Mouse (Mus musculus): Measurements from ENCODE around the gene Ankrd60. TPM values are rescaled to one million over a fixed set of nuclear protein-coding genes. Genes with fewer than 3 reads are reported as not detected.

The Ankrd60 gene
- total RNA-seq (2021), result not detected

GRCm38 (mm10) chr2:173577669-173578557 is at the start of gene Ankrd60:
Ankrd60 (minus strand) TSS chr2:173578365.
- DNase-seq (ENCODE audit: extremely low spot score in 1 of 2, low spot score in 2 of 2), result peak in 1 of 2 experiments; percentile 62

GRCm38 (mm10) chr2:173625786-173626185 is 47.6 kb upstream of the Ankrd60 start:
- DNase-seq (ENCODE audit: extremely low spot score in 1 of 2, low spot score in 2 of 2), result no peak
- intact Hi-C loops (cut with DNase I), result no loop called here

More at GRCm38 (mm10) chr2:173577669-173578557, at the start of gene Ankrd60:
- intact Hi-C loops (cut with DNase I), result no loop called here

DNA sequence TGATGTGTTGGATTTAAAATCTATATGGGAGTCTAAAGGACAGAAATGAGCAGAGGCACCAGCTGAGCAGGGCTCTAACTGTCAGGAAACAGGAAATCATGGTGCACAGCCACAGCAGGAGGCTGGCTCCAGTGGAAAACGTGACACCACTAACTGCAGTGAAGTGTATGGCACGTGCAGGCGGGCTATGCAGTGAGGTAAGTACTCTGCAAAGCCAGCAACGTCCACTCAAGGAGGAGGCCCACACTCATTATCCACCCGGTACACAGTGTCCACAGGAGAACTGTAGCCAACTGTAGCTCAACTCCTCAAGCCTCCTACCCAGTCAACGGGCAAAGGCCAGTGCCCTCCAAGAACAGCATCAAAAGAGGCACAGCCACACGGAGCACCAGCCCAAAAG is 46.5 kb upstream of the Ankrd60 start:
- intact Hi-C loops (cut with DNase I), result no loop called here
- no peak for DNase-seq (ENCODE audit: extremely low spot score in 1 of 2, low spot score in 2 of 2)

DNA sequence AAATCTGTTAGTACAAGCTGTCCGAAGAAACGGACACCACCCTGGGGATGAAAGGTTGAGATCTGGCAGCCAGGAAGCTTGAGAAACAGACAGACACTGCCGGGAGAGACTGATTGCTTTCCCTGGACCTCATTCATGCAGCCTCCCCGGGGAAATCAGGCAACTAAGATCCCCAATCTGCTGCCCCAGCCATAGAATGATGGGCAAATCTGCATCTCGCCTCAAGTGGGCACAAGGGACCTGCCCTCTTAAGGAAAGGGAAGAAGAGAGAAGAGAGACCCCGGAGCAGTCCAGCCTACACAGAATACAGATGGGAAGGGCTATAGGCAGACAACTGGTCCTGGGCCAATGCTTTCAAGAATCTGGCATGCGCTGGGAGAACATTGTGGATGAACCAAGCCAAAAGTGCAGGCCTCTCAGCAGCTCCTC is 44.0 kb upstream of the Ankrd60 start:
- intact Hi-C loops (cut with DNase I), result no loop called here
- no peak for DNase-seq (ENCODE audit: extremely low spot score in 1 of 2, low spot score in 2 of 2)

DNA sequence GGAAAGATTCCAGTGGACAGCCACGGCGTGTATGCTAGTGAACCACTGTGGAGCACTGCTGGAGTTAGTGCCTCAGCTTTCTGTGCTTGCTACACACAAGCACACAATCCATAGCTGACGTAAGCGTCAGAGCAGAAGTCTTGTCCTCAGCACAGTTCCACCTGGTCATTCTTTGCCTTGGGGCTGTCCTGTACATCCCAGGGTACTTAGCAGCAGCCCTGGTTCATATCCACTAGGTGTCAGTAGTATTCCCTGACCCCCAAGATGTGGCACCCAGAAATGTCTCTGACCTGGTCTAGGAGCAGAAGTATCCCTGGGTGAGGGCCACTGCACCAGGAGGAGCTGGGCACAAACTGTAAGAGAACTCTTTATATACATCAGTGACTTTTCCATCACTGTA is 42.5 kb upstream of the Ankrd60 start:
- intact Hi-C loops (cut with DNase I), result no loop called here
- no peak for DNase-seq (ENCODE audit: extremely low spot score in 1 of 2, low spot score in 2 of 2)

DNA sequence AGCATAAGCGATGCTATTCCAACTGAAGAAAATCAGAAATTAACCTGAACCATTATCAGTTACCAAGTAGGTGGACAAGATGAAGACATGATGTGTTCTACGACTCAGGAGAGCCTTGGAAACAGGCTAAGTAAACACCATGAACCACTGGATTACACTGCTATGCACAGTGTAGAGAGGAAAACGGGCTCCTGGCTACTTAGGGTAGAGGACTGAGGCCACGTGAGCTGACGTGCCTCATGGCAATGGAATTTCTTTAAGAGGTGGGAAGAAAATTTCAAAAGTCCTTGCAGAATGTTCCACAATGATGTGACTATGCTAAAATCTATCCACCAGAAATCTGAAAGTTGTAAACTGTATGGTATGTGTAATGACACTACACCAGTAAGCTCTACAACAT is 41.0 kb upstream of the Ankrd60 start:
- intact Hi-C loops (cut with DNase I), result no loop called here
- DNase-seq (ENCODE audit: extremely low spot score in 1 of 2, low spot score in 2 of 2), result no peak

DNA sequence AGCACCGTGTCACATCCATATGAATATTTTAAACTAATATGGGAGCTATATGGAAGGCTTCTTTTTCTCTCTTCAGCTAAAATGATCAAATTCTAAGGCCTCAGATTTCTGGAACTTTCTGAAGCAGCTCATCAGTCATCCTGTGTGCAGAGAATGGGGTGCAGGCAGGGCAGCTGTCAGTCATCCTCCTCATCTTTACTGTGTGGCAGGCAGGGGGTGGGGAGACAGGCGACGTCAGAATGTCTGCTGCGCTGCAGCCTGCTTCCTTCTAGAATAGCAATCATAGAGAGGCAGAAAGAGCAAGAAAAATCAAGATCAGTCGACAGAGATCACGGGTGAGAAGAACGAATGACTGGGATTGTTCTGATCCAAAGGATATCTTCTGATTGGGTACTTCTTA is 38.0 kb upstream of the Ankrd60 start:
- no peak for DNase-seq (ENCODE audit: extremely low spot score in 1 of 2, low spot score in 2 of 2)
- intact Hi-C loops (cut with DNase I), result no loop called here

DNA sequence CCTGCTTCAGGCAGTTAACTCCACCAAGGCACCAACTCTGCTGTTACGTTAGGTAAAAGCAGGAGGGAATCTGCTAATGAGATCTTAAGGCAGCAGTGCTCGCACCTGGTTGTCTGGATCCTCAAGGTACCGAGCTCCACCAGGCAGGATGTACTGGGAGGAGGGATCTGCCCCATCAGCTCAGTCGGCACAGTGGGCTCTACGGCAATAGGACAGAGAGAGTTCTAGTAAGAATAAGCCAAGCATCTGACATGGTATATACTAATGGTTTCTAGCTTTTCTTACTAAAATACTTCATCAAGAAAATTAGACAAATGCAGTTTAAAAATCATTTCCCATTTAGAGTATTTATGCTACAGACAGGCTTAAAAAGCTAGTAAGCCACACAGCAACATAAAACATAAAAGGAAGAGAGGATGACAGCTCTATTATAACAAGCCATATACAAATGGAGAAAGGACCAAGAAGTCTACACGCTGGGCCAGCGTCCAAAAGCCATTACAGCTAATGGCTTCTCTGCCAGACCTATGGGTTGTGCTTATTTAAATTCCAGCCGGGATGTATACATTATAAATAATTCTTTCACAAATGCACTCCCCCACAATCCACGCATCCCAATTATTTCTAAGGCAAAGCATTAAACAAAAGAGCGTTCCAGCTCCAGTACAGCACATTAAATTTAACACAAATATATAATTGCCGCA is 37.4 kb upstream of the Ankrd60 start:
- intact Hi-C loops (cut with DNase I), result no loop called here
- no peak for DNase-seq (ENCODE audit: extremely low spot score in 1 of 2, low spot score in 2 of 2)

DNA sequence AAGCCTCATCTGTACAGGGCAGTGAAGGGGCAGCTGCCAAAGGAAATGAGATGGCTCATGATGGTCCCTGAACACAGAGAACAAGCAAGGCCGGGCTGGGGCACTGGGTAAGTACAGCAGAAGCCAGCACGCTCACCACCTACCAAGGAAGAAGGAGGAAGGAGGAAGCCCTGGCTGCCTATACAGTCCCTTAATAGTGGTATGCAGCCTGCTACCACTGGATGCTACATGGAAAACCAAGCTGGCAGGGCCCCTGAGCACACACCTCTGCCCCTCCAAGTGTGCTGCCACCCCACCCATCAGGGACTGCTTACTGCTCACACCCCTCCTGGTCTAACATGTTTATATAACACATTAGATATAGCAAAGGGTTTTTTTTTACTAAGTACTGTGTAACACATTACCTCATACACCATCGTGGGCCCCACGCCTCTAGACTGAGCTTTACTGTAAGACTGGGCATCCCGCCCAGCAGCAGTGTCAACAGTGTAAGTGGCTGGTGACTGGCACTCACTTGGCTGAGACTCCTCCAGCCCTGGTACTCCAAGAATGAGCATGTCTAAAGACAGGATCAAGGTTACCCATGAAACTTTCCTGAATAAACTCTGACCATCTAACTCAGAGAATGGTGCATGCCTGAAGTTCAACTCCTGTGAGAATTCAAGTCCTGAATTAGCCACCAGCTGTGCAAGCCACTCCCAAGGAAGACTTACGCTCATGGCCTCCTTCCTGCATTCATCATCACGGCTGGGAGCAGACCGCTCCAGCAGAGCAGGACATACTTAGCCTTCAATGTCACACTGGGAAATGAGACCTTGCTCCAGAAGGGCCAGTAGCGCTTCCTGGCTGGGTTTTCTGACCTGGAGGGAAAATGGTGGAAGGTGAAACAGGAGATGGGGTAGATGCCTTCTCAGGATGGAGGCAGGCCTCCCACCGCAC is 30.1 kb upstream of the Ankrd60 start:
- no peak for DNase-seq (ENCODE audit: extremely low spot score in 1 of 2, low spot score in 2 of 2)
- intact Hi-C loops (cut with DNase I), result no loop called here

GRCm38 (mm10) chr2:173606415-173606804 is 28.2 kb upstream of the Ankrd60 start:
- intact Hi-C loops (cut with DNase I), result no loop called here

DNA sequence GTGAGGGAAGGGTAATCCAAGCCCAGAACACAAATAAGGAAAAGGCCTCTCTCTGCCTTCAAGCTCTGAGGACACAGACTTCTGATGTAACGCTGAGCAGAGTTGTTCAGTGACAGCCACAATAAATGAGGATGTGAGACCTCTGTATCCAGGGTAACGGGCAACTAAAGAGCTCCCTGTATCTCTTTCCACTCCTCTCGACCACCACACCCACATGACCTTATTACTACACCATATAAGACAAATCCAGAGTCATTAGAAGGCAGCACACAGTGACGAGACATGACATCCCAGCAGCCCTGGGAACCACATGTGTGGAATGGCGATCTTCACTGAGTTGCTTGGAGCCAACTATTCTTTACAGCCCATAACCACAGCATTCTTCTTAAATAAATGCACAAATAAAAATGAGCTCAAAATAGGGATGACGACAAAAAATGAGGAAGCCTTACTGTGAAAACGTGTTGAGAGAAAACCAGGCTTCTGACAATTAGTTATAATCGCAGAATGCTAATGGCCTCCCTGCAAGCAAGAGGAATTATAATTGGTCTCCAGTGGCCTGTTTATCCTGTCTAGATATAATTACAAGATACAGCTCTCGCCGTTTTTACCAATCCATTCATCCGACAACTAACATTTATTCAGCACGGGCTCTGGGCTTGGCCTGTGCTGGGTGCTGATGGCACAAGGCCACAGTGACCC is 27.7 kb upstream of the Ankrd60 start:
- intact Hi-C loops (cut with DNase I), result no loop called here

More at GRCm38 (mm10) chr2:173606415-173606804, 28.2 kb upstream of the Ankrd60 start:
- no peak for DNase-seq (ENCODE audit: extremely low spot score in 1 of 2, low spot score in 2 of 2)

DNA sequence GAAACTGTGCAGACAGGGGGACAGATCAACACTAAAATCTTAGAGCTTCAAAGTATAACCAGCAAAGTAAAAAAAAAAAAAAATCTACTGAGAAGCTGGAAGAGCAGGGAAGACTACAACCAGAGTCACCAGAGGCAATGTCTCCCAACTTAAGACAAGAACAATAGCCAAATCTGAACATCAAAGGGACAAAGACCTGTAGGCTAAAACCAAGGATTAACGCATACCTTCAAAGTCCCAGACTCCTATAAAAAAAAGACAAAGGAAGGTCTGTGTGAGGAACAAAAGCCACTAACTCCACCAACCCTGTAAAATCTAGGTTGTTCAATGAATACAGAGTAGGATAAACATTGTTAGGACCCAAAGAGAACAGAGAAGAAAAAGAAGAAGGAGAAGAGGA is 23.7 kb upstream of the Ankrd60 start:
- no peak for DNase-seq (ENCODE audit: extremely low spot score in 1 of 2, low spot score in 2 of 2)
- intact Hi-C loops (cut with DNase I), result no loop called here

More for the DNA sequence above, 27.7 kb upstream of the Ankrd60 start:
- no peak for DNase-seq (ENCODE audit: extremely low spot score in 1 of 2, low spot score in 2 of 2)

- no peak for DNase-seq (ENCODE audit: extremely low spot score in 1 of 2, low spot score in 2 of 2)
- intact Hi-C loops (cut with DNase I), result no loop called here
Measured at GRCm38 (mm10) chr2:173595374-173595781, 17.2 kb upstream of the Ankrd60 start.

DNA sequence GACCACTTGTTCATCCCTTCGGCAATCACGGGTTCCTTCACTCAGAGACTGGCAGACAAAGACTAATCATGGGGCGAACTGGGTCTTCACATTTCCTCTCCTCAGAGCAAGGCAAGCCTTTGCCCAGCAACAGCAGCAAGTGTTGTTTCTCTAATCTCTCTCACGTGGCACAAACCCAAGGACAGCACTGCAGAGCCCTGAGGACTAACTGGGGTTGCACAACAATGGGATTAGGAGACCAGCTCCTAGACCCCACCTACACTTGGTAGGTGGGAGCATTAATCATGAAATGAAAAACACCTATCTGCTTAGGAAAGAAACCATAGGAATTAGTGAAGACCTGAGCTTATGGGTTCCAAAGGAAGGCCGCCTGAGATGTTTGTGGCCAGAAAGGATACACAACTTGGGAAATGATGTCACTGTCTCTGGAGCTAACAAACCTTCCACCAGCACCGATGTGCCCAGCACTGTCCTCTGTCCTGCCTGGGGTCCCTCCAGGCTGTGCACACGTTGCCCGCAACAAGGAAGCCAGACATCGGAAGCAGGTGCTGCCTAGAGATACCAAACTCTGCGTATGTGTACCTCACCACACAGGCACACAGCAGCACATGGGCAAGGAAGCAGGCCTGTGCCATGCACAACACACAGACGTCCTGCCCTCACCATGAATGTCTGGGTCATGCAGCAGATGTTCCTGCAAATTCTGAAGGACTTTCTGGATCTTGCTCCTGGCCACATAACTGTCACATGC is 16.3 kb upstream of the Ankrd60 start:
- intact Hi-C loops (cut with DNase I), result no loop called here
- DNase-seq (ENCODE audit: extremely low spot score in 1 of 2, low spot score in 2 of 2), result no peak

DNA sequence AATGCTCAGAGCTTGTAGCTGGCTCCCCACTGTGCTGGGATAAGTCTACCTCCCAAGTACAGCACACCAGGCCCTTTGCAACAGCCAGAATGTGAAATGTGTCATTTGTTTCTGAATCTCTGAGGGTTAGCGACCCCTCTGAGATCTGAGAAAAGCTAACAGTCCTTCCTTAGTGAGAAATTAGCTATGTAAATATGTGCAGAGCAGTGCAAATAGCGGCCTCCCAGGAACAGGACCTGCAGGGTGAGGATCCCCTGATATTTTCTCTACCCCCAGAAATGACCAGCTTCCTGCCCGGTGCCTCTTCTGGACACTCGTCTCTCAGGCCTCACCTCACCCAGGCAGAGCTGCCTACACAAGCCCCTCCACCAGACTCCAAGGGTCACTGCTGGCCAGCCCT is 15.7 kb upstream of the Ankrd60 start:
- intact Hi-C loops (cut with DNase I), result no loop called here
- DNase-seq (ENCODE audit: extremely low spot score in 1 of 2, low spot score in 2 of 2), result no peak

- intact Hi-C loops (cut with DNase I), result no loop called here
Measured at GRCm38 (mm10) chr2:173592781-173593180, 14.6 kb upstream of the Ankrd60 start.

DNA sequence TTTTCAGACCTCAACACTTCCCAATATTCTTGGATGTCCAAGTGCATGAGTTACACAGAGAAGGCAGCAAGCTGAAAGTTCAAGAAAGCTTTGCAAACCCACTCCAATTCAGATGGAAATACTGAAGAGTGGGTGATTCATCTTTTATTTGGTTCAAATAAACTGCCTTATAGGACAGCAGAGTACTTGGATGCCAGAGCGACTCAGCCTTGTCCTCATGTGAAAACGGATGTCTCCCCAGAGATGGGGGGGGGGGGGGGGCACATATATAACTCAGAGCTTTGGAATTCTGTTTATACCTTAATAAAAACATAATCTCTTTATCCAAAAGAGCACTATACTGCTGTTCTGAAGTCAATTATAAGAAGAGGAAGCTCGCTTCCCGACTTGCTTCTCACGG is 9.2 kb upstream of the Ankrd60 start:
- intact Hi-C loops (cut with DNase I), result loop anchor here (5.0 to 10.0 kb wide), 7 partner anchors 147 to 1315 kb away; partner anchors contain the start of genes Gnas, Stx16 and Vapb
- no peak for DNase-seq (ENCODE audit: extremely low spot score in 1 of 2, low spot score in 2 of 2)

More at GRCm38 (mm10) chr2:173592781-173593180, 14.6 kb upstream of the Ankrd60 start:
- peak in 1 of 2 experiments; percentile 8 for DNase-seq (ENCODE audit: extremely low spot score in 1 of 2, low spot score in 2 of 2)
